Mouse (Mus musculus) intestine, embryonic 14.5 days (tissue): ENCODE data around the gene Fam221b. TPM values are rescaled to one million over a fixed set of nuclear protein-coding genes. Genes with fewer than 3 reads are reported as not detected.

Experiments
- ATAC-seq: fragments of 200-750 bp; cut with Nextera tagmentation; replicated peaks from 2 replicates; pipeline ENCODE4 v1.8.0; 2017; ENCODE audit warnings: low read depth, moderate number of reproducible peaks, moderate TSS enrichment, moderate library complexity; ENCODE audit not compliant: low FRiP score, low TSS enrichment
- DNase-seq: peaks from one replicate; pipeline ENCODE4 v3.0.0-alpha.2; 2018; ENCODE audit warnings: low spot score
- H3K27ac ChIP-seq: fragments of 300-500 bp; sonication (generic); 2 replicates; pipeline ENCODE4 v1.5.1; 2014; ENCODE audit warnings: low read depth, mild to moderate bottlenecking, control low read depth
- H3K27me3 ChIP-seq: fragments of 300-500 bp; sonication (generic); replicated peaks from 2 replicates; pipeline ENCODE4 v1.6.1; 2014; ENCODE audit warnings: low read length, control low read depth; ENCODE audit not compliant: control insufficient read depth, insufficient read depth
- H3K36me3 ChIP-seq: fragments of 300-500 bp; sonication (generic); 2 replicates; pipeline ENCODE4 v1.6.1; 2014; ENCODE audit warnings: low read length, control low read depth; ENCODE audit not compliant: control insufficient read depth, insufficient read depth
- H3K4me1 ChIP-seq: fragments of 300-500 bp; sonication (generic); replicated peaks from 2 replicates; pipeline ENCODE4 v1.6.1; 2014; ENCODE audit warnings: low read length, control low read depth, mixed read lengths; ENCODE audit not compliant: control insufficient read depth, insufficient read depth
- H3K4me2 ChIP-seq: fragments of 300-500 bp; sonication (generic); 2 replicates; pipeline ENCODE4 v1.6.1; 2014; ENCODE audit warnings: low read length
- H3K4me3 ChIP-seq: fragments of 300-500 bp; sonication (generic); 2 replicates; pipeline ENCODE4 v1.5.1; 2014; ENCODE audit warnings: low read depth, low read length, control low read depth, mixed read lengths
- H3K9ac ChIP-seq: fragments of 300-500 bp; sonication (generic); 2 replicates; pipeline ENCODE4 v1.6.1; 2014; ENCODE audit warnings: mild to moderate bottlenecking, low read length
- H3K9me3 ChIP-seq: fragments of 300-500 bp; sonication (generic); 2 replicates; pipeline ENCODE4 v1.6.1; 2016; ENCODE audit warnings: low read length, control low read depth; ENCODE audit not compliant: control insufficient read depth
- WGBS: fragments of 180-500 bp; shearing (Covaris S2); extraction: QIAGEN DNeasy Blood & Tissue Kit; methylation state at CpG from one replicate; pipeline ENCODE4 v1.1.7; 2014; 5-methylcytosine and 5-hydroxymethylcytosine counted together
- polyA plus RNA-seq: library from polyadenylated mRNA; unstranded; fragments of >200 nt; fragmentation: Nextera tagmentation; extraction: Ambion mirVana; gene quantifications from 2 replicates; pipeline ENCODE4 v1.2.1, GENCODE M21; 2014

Gene Fam221b
- polyA plus RNA-seq, 1 experiment from 2014 or later = 3.9 TPM

- H3K4me3 ChIP-seq = no peak overlapping the region
- DNase-seq = no peak
- no peaks in the 10 kb centered on the region for H3K27me3 ChIP-seq
- WGBS = 73% methylated on average over 5 of the region's 5 CpGs
- H3K9ac ChIP-seq = no peak overlapping the region
- no peak for ATAC-seq
- H3K36me3 ChIP-seq = 0 out of 2 replicates have a peak, but pooled peaks cover 6% of the 10 kb centered on the region
- peaks cover 7% of the 10 kb centered on the region for H3K4me1 ChIP-seq
- H3K9me3 ChIP-seq = no peaks in the 10 kb centered on the region
- no peak overlapping the region for H3K4me2 ChIP-seq
- H3K27ac ChIP-seq = no peak overlapping the region
These were observed 6.0 kb upstream of the Fam221b start for GRCm38 (mm10) chr4:43674974-43675373.

- Histone ChIP-seq H3K27ac (no peak overlapping the region), H3K27me3 (no peaks in the 10 kb centered on the region)
- 77% methylated on average over 8 of the region's 8 CpGs for WGBS
These were observed 4.8 kb upstream of the Fam221b start for GRCm38 (mm10) chr4:43673703-43674102.

GRCm38 (mm10) chr4:43672070-43672469 lies 3.1 kb upstream of the Fam221b start:
- Histone ChIP-seq H3K4me2 (no peak overlapping the region), H3K27me3 (no peaks in the 10 kb centered on the region), H3K4me3 (no peak overlapping the region), H3K4me1 (peaks cover 11% of the 10 kb centered on the region), H3K9me3 (no peaks in the 10 kb centered on the region), H3K27ac (no peak overlapping the region), H3K9ac (no peak overlapping the region), H3K36me3 (no peaks in the 10 kb centered on the region)
- DNase-seq = peak; percentile 94
- 9% methylated on average over 2 of the region's 2 CpGs for WGBS
- ATAC-seq = no peak

More at GRCm38 (mm10) chr4:43673703-43674102, 4.8 kb upstream of the Fam221b start:
- H3K4me3 ChIP-seq = no peak overlapping the region
- H3K4me2 ChIP-seq = no peak overlapping the region
- no peaks in the 10 kb centered on the region for H3K9me3 ChIP-seq
- H3K36me3 ChIP-seq = 0 out of 2 replicates have a peak, but pooled peaks cover 6% of the 10 kb centered on the region
- ATAC-seq (no peak), DNase-seq (no peak)
- H3K9ac ChIP-seq = no peak overlapping the region
- H3K4me1 ChIP-seq = peaks cover 11% of the 10 kb centered on the region

GRCm38 (mm10) chr4:43669428-43669794 lies 466 bp upstream of the Fam221b start:
- no peaks in the 10 kb centered on the region for H3K9me3 ChIP-seq
- peaks cover 11% of the 10 kb centered on the region for H3K27me3 ChIP-seq
- under 1% methylated on average over 24 of the region's 25 CpGs for WGBS
- H3K4me3 ChIP-seq = peak overlapping the region; percentile 65
- H3K4me2 ChIP-seq = peak overlapping the region; percentile 75
- peak overlapping the region; percentile 64; the same call in 1 of the 2 replicates for H3K27ac ChIP-seq
- no peaks in the 10 kb centered on the region for H3K36me3 ChIP-seq
- ATAC-seq (peak; percentile 80), DNase-seq (no peak)
- peaks cover 11% of the 10 kb centered on the region for H3K4me1 ChIP-seq
- peak overlapping the region; percentile 88 for H3K9ac ChIP-seq

- ATAC-seq (no peak), DNase-seq (no peak)
- no peak overlapping the region for H3K9ac ChIP-seq
- 23% methylated on average over 4 of the region's 4 CpGs for WGBS
- no peak overlapping the region for H3K27ac ChIP-seq
- no peak overlapping the region for H3K4me3 ChIP-seq
- no peaks in the 10 kb centered on the region for H3K36me3 ChIP-seq
- peaks cover 11% of the 10 kb centered on the region for H3K4me1 ChIP-seq
- no peak overlapping the region for H3K4me2 ChIP-seq
- peaks cover 26% of the 10 kb centered on the region for H3K27me3 ChIP-seq
- no peaks in the 10 kb centered on the region for H3K9me3 ChIP-seq
These were observed 2.5 kb downstream of the Fam221b start for GRCm38 (mm10) chr4:43666412-43666811.

- Histone ChIP-seq H3K36me3 (no peaks in the 10 kb centered on the region), H3K4me1 (peaks cover 7% of the 10 kb centered on the region), H3K4me2 (peak overlapping the region; percentile 85), H3K27ac (no peak overlapping the region), H3K9me3 (no peaks in the 10 kb centered on the region), H3K9ac (no peak overlapping the region), H3K27me3 (no peaks in the 10 kb centered on the region), H3K4me3 (peak overlapping the region; percentile 83)
- WGBS = 57% methylated on average over 4 of the region's 4 CpGs
- ATAC-seq (no peak), DNase-seq (no peak)
These were observed 11.8 kb downstream of the Fam221b start for GRCm38 (mm10) chr4:43657146-43657545.

- H3K36me3 ChIP-seq = no peaks in the 10 kb centered on the region
- peak; percentile 94 for DNase-seq
These were observed 12.4 kb downstream of the Fam221b start, which contains the start of gene Hint2 for GRCm38 (mm10) chr4:43656339-43657109. TSS of gene Hint2 (minus strand) at chr4:43656466.

GRCm38 (mm10) chr4:43655656-43656338 lies 13.1 kb downstream of the Fam221b start:
- no peaks in the 10 kb centered on the region for H3K36me3 ChIP-seq
- DNase-seq = no peak
- H3K4me3 ChIP-seq = peak overlapping the region; percentile 83
- 6% methylated on average over 33 of the region's 34 CpGs for WGBS
- ATAC-seq = peak; percentile 34
- H3K4me1 ChIP-seq = peaks cover 7% of the 10 kb centered on the region
- no peaks in the 10 kb centered on the region for H3K9me3 ChIP-seq
- peak overlapping the region; percentile 85 for H3K4me2 ChIP-seq
- H3K27me3 ChIP-seq = no peaks in the 10 kb centered on the region
- H3K9ac ChIP-seq = peak overlapping the region; percentile 76
- peak overlapping the region; percentile 88 for H3K27ac ChIP-seq

More at GRCm38 (mm10) chr4:43656339-43657109, 12.4 kb downstream of the Fam221b start, which contains the start of gene Hint2:
- Histone ChIP-seq H3K9ac (peak within 1 kb of the TSS; percentile 76), H3K4me1 (peaks cover 7% of the 10 kb centered on the region), H3K9me3 (no peaks in the 10 kb centered on the region), H3K4me3 (peak within 1 kb of the TSS; percentile 83), H3K27ac (peak within 1 kb of the TSS; percentile 88), H3K27me3 (no peaks in the 10 kb centered on the region), H3K4me2 (peak within 1 kb of the TSS; percentile 85)
- ATAC-seq = peak; percentile 97
- 1% methylated on average over 34 of the region's 34 CpGs for WGBS
